Mouse (Mus musculus) layer of hippocampus, adult 9-10 months (tissue): ENCODE data around the gene Clcf1.
"Not testable (repeated sequence)": the region's sequence is repeated elsewhere in the genome, so short reads cannot be mapped to it uniquely, and the experiment has no call there.

Experiments used
- DNase-seq: peaks from one replicate; pipeline ENCODE4 v3.0.0; 2022; ENCODE audit warnings: low spot score

The Clcf1 gene

GRCm38 (mm10) chr19:4218293-4218692 is 4.3 kb downstream of the Clcf1 start:
- DNase-seq = no peak

DNA sequence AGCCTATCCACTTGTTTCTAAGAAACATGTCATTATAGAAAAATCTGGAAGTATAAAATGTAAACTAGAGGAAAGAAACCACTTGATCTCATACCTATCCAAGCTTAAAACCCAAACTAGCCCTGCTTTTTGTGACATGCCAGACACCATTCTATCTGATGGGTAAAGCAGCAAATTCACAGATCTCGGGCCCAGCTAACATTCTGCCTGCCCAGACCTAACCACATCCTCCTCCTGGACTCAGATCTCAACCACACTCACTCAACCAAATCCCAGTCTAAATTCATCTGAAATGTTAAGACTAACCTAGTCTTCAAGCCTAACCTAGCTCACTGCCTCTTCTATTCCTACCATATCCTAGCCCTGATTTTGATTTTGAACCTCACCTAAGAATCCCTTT is 4.7 kb downstream of the Clcf1 start:
- DNase-seq = no peak

GRCm38 (mm10) chr19:4219943-4220342 is 5.9 kb downstream of the Clcf1 start:
- no peak for DNase-seq

- DNase-seq = no peak
These were observed 6.4 kb downstream of the Clcf1 start for GRCm38 (mm10) chr19:4220416-4220815.

GRCm38 (mm10) chr19:4220957-4221743 is 7.1 kb downstream of the Clcf1 start:
- DNase-seq = no peak

DNA sequence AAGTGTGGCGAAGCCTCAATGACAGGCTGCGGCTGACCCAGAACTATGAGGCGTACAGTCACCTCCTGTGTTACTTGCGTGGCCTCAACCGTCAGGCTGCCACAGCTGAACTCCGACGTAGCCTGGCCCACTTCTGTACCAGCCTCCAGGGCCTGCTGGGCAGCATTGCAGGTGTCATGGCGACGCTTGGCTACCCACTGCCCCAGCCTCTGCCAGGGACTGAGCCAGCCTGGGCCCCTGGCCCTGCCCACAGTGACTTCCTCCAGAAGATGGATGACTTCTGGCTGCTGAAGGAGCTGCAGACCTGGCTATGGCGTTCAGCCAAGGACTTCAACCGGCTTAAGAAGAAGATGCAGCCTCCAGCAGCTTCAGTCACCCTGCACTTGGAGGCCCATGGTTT is 8.1 kb downstream of the Clcf1 start:
- no peak for DNase-seq

GRCm38 (mm10) chr19:4226779-4227178 is 12.7 kb downstream of the Clcf1 start:
- no peak for DNase-seq

- DNase-seq = no peak
These were observed 13.4 kb downstream of the Clcf1 start for GRCm38 (mm10) chr19:4227446-4227845.

DNA sequence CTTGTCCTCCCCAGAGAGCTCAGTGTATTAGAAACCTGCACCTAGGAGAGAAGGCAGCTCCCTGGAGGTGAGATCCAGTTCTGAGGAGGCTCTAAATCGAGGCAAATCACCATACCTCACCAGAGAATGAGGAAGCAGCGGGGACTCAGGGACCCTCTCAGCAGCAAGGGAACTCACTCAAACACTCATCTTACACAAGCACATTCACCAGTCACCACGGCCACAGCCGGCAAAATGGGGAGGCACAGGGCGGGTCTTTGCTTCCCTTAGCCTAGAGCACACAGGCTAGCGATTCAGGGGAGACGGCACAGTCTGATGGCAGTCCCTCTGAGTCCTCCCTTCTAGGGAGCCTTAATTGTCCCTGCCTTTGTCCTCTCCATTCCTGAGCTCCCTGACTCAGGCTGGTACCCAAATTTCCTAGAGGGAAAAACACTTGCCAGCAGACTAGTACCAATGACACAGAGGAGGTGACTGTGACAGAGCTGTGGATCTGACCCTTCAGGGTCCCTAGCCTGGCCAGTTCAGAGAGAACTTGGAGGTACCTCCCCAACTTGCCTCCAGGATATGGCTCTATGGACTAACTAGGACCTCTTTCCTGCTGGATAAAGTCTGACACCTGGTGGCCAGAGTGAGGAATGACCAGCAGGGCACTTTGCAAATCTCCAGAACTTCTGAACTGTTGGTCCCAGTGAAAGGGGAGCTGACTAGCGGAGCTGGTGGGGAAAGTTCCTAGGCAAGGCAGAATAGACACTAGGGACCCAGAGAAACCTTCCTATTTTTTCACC is 14.0 kb downstream of the Clcf1 start:
- DNase-seq = no peak

DNA sequence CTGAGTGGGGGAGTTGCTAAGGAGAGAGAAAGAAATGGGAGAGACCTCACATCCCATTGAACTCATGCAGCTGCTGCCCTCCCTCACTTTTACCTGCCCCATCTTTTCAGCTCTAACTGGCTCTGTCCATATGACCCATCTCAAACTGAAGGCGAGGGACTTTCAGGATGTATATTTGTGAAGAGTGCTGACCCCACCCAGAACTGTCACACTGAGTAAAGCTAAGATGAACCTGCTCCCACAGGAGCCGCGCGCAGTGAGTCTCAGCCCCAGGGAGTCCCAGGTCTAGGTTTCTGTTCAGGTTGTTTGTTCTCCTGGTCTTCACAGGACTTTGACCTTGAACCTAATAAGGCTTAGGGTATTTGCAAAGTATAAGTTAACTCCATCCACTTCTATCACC is 14.9 kb downstream of the Clcf1 start:
- DNase-seq = no peak

GRCm38 (mm10) chr19:4229451-4230076 is 15.5 kb downstream of the Clcf1 start:
- DNase-seq = no peak

DNA sequence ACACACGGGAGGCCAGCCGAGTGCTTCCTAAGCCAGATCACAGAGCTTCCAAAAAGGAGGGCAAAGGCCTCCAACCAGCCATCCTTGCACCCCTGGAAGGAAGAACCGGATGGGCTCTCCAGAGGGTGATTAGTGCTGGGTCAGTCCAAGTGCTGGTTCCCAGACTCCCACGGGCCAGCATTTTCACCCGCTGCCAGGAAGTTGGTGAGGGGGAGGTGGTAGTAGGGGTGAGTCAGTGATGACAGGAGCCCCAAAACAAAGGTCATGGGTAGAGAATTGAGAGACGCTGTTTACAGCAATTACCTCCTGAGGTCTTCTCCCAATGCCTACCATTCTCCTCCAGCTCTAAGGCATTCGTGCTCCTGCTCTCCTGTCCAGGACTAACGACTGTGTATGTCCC is 16.4 kb downstream of the Clcf1 start:
- no peak for DNase-seq

GRCm38 (mm10) chr19:4231253-4232185 is 17.5 kb downstream of the Clcf1 start, which contains the start of gene Pold4:
Pold4 (plus strand) TSS chr19:4231899.
- peak; percentile 96 for DNase-seq

DNA sequence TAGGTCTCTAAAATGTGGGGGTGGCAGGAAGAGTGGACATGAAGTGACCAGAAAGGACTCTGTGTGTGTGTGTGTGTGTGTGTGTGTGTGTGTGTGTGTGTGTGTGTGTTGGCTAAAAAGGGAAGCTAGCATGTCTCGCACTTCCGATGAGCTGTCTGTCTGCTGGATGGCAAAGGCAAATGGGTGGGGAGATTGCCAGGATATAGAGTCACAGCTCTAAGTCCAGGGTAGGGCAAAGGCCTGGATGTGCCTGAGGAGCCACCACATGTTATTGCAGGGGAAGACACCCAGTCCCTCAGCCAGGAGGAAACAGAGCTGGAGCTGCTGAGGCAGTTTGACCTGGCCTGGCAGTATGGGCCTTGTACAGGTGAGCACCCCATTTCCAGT is 18.1 kb downstream of the Clcf1 start:
- DNase-seq = no peak

- no peak for DNase-seq
These were observed 18.6 kb downstream of the Clcf1 start for GRCm38 (mm10) chr19:4232651-4233050.

DNA sequence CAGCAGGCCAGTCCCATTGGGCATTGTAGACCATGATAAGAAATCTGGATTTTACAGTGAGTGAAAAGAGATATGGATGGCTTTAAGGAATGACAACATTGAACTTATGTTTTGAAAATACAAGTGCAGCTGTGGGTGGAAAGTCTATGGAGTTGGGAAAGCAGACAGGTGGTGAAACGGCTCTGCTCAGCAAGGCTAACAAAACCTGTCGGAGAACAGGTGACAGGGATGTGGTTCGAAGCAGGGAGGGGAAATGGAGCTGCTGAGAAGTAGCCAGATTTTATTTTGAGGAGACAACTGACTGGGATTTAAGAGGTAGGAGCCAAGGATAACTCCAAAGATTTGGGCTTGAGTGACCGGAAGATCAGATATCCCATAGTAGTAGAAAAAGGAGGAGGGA is 20.5 kb downstream of the Clcf1 start:
- DNase-seq = no peak

DNA sequence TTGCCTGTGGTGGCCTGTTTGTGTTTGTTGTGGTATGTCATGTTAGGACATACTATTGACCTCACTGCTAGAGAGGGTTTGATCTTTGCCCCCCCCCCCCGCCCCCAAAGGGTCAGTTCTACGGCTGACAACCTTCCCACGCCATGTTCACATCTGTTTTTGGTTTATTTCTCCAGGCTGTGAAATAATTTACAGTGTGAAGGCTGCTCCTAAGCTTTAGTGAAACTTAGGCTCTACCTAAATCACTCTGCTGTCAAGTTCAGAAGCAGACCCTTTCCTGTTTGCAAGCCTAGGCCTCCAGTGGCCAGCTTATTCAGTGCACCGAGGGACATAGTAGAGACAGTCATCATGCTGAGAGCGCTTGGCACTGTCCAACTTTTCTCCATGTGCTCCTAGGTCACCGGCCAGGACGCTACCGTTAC is 26.2 kb downstream of the Clcf1 start:
- no peak for DNase-seq

- DNase-seq = no peak
These were observed 28.4 kb downstream of the Clcf1 start for GRCm38 (mm10) chr19:4242416-4242815.

DNA sequence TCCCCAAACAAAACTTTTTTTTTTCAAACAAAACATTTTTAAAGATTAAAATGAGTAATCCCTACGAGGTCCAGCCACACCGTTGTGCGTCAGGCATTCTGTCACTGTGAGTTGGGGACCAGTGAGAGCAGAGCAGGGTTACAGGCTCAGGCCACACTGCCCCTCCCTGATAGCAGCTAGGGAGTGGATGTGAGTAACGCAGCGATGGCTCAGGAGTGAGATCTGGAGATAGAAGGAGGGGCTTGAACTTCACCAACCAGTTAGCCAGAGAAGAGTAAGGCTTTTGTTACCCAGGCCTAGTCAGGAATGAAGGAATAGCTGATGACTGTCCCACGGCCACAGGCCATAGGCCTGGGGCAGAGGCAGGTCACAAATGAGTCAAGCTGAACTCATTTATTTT is 30.7 kb downstream of the Clcf1 start:
- DNase-seq = no peak

DNA sequence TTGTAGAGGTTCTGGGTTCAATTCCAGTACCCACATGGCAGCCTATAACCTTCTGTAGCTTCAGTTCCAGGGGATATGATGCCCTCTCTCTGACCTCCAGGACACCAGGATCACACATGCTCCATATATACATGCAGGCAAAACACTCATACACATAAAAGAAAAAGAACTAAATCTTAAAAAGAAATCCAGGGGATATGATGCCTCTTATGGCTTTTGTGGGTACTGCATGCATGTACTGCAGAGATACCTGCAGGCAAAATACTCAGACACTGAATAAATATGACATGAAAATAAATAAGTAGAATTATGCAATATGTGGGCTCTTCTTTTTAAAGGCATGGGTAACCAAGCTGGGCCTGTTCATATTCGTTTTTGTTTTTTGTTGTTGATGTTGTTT is 33.0 kb downstream of the Clcf1 start:
- no peak for DNase-seq

DNA sequence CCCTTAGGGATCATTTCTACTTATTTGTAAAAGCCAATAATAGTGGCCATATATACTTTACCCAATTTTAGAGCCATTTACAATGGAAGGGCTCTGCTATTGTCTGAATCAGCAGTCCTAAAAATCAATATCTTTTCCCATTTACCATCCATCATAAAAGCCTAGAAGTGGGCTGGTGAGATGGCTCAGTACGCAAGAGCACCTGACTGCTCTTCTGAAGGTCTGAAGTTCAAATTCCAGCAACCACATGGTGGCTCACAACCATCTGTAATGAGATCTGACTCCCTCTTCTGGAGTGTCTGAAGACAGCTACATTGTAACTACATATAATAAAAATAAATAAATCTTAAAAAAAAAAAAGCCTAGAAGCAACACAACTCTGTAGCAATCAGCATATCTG is 34.6 kb downstream of the Clcf1 start:
- DNase-seq = not testable (repeated sequence)

GRCm38 (mm10) chr19:4254230-4254629 is 40.2 kb downstream of the Clcf1 start:
- DNase-seq = no peak
